Mouse (Mus musculus): ENCODE results near the gene Nmu.

The Nmu gene

GRCm38 (mm10) chr5:76363453-76364104 lies at the start of gene Nmu:
Nmu (minus strand) TSS chr5:76363788.
- no peak for DNase-seq (ENCODE audit: low read depth, low spot score)

- DNase-seq (ENCODE audit: low read depth, low spot score) = no peak
Measured at GRCm38 (mm10) chr5:76411697-76412096, 48.1 kb upstream of the Nmu start.

- no peak for DNase-seq (ENCODE audit: low read depth, low spot score)
Measured at GRCm38 (mm10) chr5:76394382-76394781, 30.8 kb upstream of the Nmu start.

GRCm38 (mm10) chr5:76389041-76389795 lies 25.6 kb upstream of the Nmu start:
- DNase-seq (ENCODE audit: low read depth, low spot score) = no peak

GRCm38 (mm10) chr5:76388474-76388873 lies 24.9 kb upstream of the Nmu start:
- DNase-seq (ENCODE audit: low read depth, low spot score) = no peak

- peak; percentile 41 for DNase-seq (ENCODE audit: low read depth, low spot score)
Measured at GRCm38 (mm10) chr5:76383673-76384072, 20.1 kb upstream of the Nmu start.

- DNase-seq (ENCODE audit: low read depth, low spot score) = no peak
Measured at GRCm38 (mm10) chr5:76381836-76382235, 18.2 kb upstream of the Nmu start.

GRCm38 (mm10) chr5:76379216-76379615 lies 15.6 kb upstream of the Nmu start:
- no peak for DNase-seq (ENCODE audit: low read depth, low spot score)

GRCm38 (mm10) chr5:76369215-76369840 lies 5.7 kb upstream of the Nmu start:
- DNase-seq (ENCODE audit: low read depth, low spot score) = no peak

GRCm38 (mm10) chr5:76365406-76365805 lies 1.8 kb upstream of the Nmu start:
- no peak for DNase-seq (ENCODE audit: low read depth, low spot score)

GRCm38 (mm10) chr5:76360786-76361185 lies 2.8 kb downstream of the Nmu start:
- DNase-seq (ENCODE audit: low read depth, low spot score) = no peak

GRCm38 (mm10) chr5:76360057-76360456 lies 3.5 kb downstream of the Nmu start:
- no peak for DNase-seq (ENCODE audit: low read depth, low spot score)

GRCm38 (mm10) chr5:76351953-76352611 lies 11.5 kb downstream of the Nmu start:
- DNase-seq (ENCODE audit: low read depth, low spot score) = no peak

- no peak for DNase-seq (ENCODE audit: low read depth, low spot score)
Measured at GRCm38 (mm10) chr5:76351537-76351936, 12.1 kb downstream of the Nmu start.

GRCm38 (mm10) chr5:76346137-76346536 lies 17.5 kb downstream of the Nmu start:
- DNase-seq (ENCODE audit: low read depth, low spot score) = no peak

- no peak for DNase-seq (ENCODE audit: low read depth, low spot score)
Measured at GRCm38 (mm10) chr5:76340931-76341330, 22.7 kb downstream of the Nmu start.

GRCm38 (mm10) chr5:76337100-76337499 lies 26.5 kb downstream of the Nmu start:
- no peak for DNase-seq (ENCODE audit: low read depth, low spot score)

- no peak for DNase-seq (ENCODE audit: low read depth, low spot score)
Measured at GRCm38 (mm10) chr5:76333833-76334232, 29.8 kb downstream of the Nmu start.

- DNase-seq (ENCODE audit: low read depth, low spot score) = no peak
Measured at GRCm38 (mm10) chr5:76330953-76331352, 32.6 kb downstream of the Nmu start, which contains the start of gene Pdcl2. Pdcl2 (minus strand) TSS chr5:76331156.

GRCm38 (mm10) chr5:76327296-76327695 lies 36.3 kb downstream of the Nmu start:
- no peak for DNase-seq (ENCODE audit: low read depth, low spot score)

GRCm38 (mm10) chr5:76325113-76325512 lies 38.5 kb downstream of the Nmu start:
- no peak for DNase-seq (ENCODE audit: low read depth, low spot score)

Measured in telencephalon, adult 2 months (tissue).